Mouse (Mus musculus) ES-CJ7 (cell line): ENCODE measurements around the gene Prokr2.
A peak's percentile ranks its signal among the peaks of the same experiment; 100 is the strongest.
"Not testable (repeated sequence)": the region's sequence is repeated elsewhere in the genome, so short reads cannot be mapped to it uniquely, and the experiment has no call there.

Experiments
- DNase-seq: peaks from one replicate; pipeline ENCODE4 v3.0.0; 2011; ENCODE audit warnings: low read depth, low spot score

Prokr2 gene

GRCm38 (mm10) chr2:132340350-132340749, 44.9 kb downstream of the Prokr2 start:
- no peak for DNase-seq

- DNase-seq: no peak
Observed at GRCm38 (mm10) chr2:132337202-132337601, 48.0 kb downstream of the Prokr2 start.

- no peak for DNase-seq
Observed at GRCm38 (mm10) chr2:132323541-132323940, 61.7 kb downstream of the Prokr2 start.

GRCm38 (mm10) chr2:132320516-132320915, 64.7 kb downstream of the Prokr2 start:
- DNase-seq: no peak

GRCm38 (mm10) chr2:132317178-132317577, 68.1 kb downstream of the Prokr2 start:
- DNase-seq: no peak

GRCm38 (mm10) chr2:132316041-132316808, 69.0 kb downstream of the Prokr2 start:
- DNase-seq: peak; percentile 76

GRCm38 (mm10) chr2:132314057-132314456, 71.2 kb downstream of the Prokr2 start:
- not testable (repeated sequence) for DNase-seq

GRCm38 (mm10) chr2:132313568-132313967, 71.7 kb downstream of the Prokr2 start:
- no peak for DNase-seq

GRCm38 (mm10) chr2:132312616-132313015, 72.6 kb downstream of the Prokr2 start:
- DNase-seq: no peak

- DNase-seq: no peak
Observed at GRCm38 (mm10) chr2:132309398-132309930, 75.8 kb downstream of the Prokr2 start.

GRCm38 (mm10) chr2:132308829-132309228, 76.4 kb downstream of the Prokr2 start:
- no peak for DNase-seq

GRCm38 (mm10) chr2:132307213-132307843, 77.9 kb downstream of the Prokr2 start:
- no peak for DNase-seq

- DNase-seq: peak; percentile 44
Observed at GRCm38 (mm10) chr2:132305988-132306387, 79.3 kb downstream of the Prokr2 start.

- no peak for DNase-seq
Observed at GRCm38 (mm10) chr2:132305165-132305564, 80.1 kb downstream of the Prokr2 start.

GRCm38 (mm10) chr2:132301436-132301835, 83.8 kb downstream of the Prokr2 start:
- no peak for DNase-seq

GRCm38 (mm10) chr2:132298250-132298649, 87.0 kb downstream of the Prokr2 start:
- DNase-seq: no peak

GRCm38 (mm10) chr2:132293694-132294450, 91.4 kb downstream of the Prokr2 start:
- no peak for DNase-seq

- no peak for DNase-seq
Observed at GRCm38 (mm10) chr2:132292083-132292482, 93.2 kb downstream of the Prokr2 start.

GRCm38 (mm10) chr2:132291265-132291664, 94.0 kb downstream of the Prokr2 start:
- no peak for DNase-seq

GRCm38 (mm10) chr2:132290808-132291207, 94.4 kb downstream of the Prokr2 start:
- no peak for DNase-seq

- DNase-seq: not testable (repeated sequence)
Observed at GRCm38 (mm10) chr2:132289213-132289612, 96.0 kb downstream of the Prokr2 start.
